Mouse (Mus musculus) megakaryocyte, embryonic 14.5 days (primary cell): ENCODE measurements around the gene Bco1. TPM values are rescaled to one million over a fixed set of nuclear protein-coding genes. Genes with fewer than 3 reads are reported as not detected.
A peak's percentile ranks its signal among the peaks of the same experiment; 100 is the strongest.

Experiments used
- H3K27me3 ChIP-seq: replicated peaks from 2 replicates; pipeline ENCODE3; 2012; ENCODE audit warnings: inconsistent platforms
- H3K36me3 ChIP-seq: replicated peaks from 2 replicates; pipeline ENCODE3; 2012; ENCODE audit warnings: low read length, inconsistent platforms, mixed read lengths
- H3K4me1 ChIP-seq: 2 replicates; pipeline ENCODE4 v1.6.1; 2012; ENCODE audit warnings: inconsistent platforms
- H3K4me3 ChIP-seq: replicated peaks from 2 replicates; pipeline ENCODE3; 2012; ENCODE audit warnings: moderate library complexity, mild to moderate bottlenecking, inconsistent platforms
- H3K9me3 ChIP-seq: 2 replicates; pipeline ENCODE4 v1.6.1; 2012; ENCODE audit warnings: inconsistent platforms
- FLI1 ChIP-seq: IDR thresholded peaks from 2 replicates; pipeline ENCODE4 v1.6.1; 2012; ENCODE audit warnings: low read length, inconsistent platforms, mixed read lengths
- GATA1 ChIP-seq: IDR thresholded peaks from 3 replicates; pipeline ENCODE4 v1.6.1; 2012; ENCODE audit warnings: mixed read lengths, low read length, inconsistent platforms, borderline replicate concordance
- polyA plus RNA-seq: library from polyadenylated mRNA; stranded (reverse); fragments of >175 nt; gene quantifications from 2 replicates; pipeline ENCODE4 v1.2.3, GENCODE M21; 2012; ENCODE audit warnings: low replicate concordance; ENCODE audit not compliant: insufficient read depth

Gene Bco1
- polyA plus RNA-seq, 1 experiment, result 0.30 TPM

DNA sequence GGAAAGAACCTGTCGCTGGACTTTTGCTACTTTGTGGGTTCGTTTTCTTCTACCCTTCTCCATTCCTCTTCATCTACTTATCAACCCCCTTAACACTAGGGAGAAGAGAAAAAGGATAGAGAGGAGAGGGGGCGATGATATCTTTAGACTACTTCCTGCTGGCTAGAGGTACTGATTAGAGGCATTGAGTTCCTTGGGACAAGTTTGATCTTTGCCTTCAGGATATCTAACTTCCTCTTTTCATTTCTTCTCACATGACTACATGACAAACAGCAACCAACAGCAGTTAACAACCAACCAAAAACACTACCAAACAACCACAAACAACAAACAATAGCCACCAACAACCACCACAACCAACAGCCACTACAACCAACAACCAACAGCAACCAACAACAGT is 38.0 kb downstream of the Bco1 start:
- Histone ChIP-seq H3K27me3 (peaks cover 13% of the 10 kb centered on the region), H3K4me1 (peaks cover 37% of the 10 kb centered on the region), H3K4me3 (no peak overlapping the region), H3K36me3 (no peaks in the 10 kb centered on the region), H3K9me3 (0 out of 2 replicates have a peak, but pooled peaks cover 5% of the 10 kb centered on the region)
- TF ChIP-seq FLI1, result no peak
- no peak for TF ChIP-seq GATA1

DNA sequence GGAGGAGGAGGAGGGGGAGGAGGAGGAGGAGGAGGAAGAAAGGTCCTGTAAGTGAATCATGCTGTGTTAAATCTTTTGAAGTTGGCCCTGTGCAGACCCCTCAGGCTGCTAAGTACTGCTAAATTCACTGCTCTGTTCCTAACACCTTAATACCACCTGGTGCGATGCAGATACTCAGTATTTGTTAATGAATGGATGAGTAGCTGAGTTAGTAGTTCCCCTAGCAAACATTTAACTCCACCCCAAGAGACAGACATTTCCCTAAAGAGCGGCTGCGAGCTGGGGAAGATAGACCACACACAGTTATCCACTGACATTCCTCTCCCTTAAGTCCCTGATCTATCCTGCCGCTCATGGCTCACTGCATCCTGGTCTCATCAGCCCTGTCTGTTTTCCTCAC is 40.7 kb downstream of the Bco1 start:
- Histone ChIP-seq H3K36me3 (no peaks in the 10 kb centered on the region), H3K27me3 (peaks cover 11% of the 10 kb centered on the region), H3K9me3 (peaks cover 21% of the 10 kb centered on the region), H3K4me1 (peaks cover 37% of the 10 kb centered on the region), H3K4me3 (peak overlapping the region; percentile 47)
- no peak for TF ChIP-seq GATA1
- TF ChIP-seq FLI1, result no peak

DNA sequence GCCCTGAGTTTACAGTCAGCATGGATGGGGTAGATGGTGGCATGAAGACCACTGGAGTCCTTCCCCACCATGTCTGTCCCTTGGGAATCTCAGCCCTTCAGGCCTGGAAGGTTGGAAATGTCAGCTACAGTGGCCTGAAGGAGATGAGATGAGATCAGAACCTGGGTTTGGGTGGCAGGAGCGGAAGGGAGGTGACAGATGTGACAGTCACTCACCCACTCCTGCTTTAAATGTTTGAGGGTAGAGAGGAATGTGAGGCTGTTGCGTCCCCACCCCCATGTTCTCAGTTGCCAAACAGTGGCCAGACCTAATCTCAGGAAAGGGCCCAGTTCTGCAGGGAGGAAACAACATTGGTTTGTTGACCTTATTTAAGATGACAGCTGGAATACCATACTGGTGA is 41.1 kb downstream of the Bco1 start:
- Histone ChIP-seq H3K27me3 (peaks cover 10% of the 10 kb centered on the region), H3K9me3 (peaks cover 25% of the 10 kb centered on the region), H3K36me3 (no peaks in the 10 kb centered on the region), H3K4me1 (peaks cover 36% of the 10 kb centered on the region), H3K4me3 (peak overlapping the region; percentile 47)
- TF ChIP-seq GATA1, result no peak

DNA sequence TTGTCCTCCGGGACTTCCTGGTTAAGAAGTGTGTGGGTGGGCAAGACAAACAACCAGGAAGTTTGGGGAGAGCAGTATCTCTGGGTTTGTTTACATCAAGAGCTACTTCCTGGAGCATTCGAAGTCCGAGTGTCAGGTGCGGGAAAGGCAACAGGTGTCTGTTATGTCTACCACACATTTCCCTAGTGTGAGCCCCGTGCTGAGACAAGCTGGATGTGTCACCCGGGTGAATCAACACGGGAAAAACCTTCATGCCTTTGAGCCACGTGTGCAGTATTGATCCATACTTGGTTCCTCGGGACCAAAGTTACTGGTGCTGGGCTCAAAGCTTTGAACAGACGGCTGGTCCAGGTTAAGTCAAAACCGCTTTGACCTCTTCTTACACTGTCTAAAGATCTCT is 41.7 kb downstream of the Bco1 start:
- no peak overlapping the region for H3K4me3 ChIP-seq
- no peak for TF ChIP-seq FLI1
- no peak for TF ChIP-seq GATA1
- no peaks in the 10 kb centered on the region for H3K36me3 ChIP-seq
- peaks cover 33% of the 10 kb centered on the region for H3K4me1 ChIP-seq
- peaks cover 12% of the 10 kb centered on the region for H3K27me3 ChIP-seq
- H3K9me3 ChIP-seq, result peaks cover 26% of the 10 kb centered on the region

DNA sequence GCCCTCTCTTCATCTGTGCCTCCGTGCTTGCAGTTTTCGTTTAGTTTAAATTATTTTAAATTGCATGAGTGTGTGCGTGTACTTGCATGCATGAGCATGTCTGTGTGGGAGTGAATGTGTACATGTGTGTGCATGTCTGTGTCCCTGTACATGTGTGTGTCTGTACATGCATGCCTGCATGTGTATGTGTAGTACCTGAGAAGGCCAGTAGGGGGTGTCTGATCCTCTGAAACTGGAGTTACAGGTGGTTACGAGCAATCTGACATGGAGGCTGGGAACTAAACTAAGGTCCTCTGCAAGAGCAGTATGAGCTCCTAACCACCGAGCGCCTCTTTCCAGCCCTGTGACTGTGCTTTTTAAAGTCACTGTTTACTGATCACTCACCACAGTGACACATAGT is 52.9 kb downstream of the Bco1 start:
- H3K27me3 ChIP-seq, result peaks cover 21% of the 10 kb centered on the region
- no peak for TF ChIP-seq FLI1
- TF ChIP-seq GATA1, result no peak
- H3K4me1 ChIP-seq, result peaks cover 17% of the 10 kb centered on the region
- H3K36me3 ChIP-seq, result no peaks in the 10 kb centered on the region
- peaks cover 10% of the 10 kb centered on the region for H3K9me3 ChIP-seq
- H3K4me3 ChIP-seq, result peak overlapping the region; percentile 57

DNA sequence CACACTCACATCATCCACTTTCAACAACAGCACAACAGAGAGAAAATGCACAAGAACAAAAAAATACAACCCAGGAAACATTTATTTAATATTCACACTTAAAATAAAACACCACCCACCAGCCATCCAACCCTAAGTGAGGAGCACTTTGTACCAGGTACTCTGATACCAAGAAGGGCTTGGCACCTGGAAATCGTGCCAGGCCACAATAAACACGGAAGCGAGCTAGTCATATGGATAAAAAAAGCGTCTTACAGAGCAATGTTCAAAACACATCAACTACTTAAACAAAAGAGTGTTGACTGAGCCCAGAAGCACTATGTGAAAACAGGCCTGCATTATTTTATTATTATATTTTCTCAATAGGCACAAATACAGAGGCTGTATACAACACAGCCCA is 60.5 kb downstream of the Bco1 start:
- TF ChIP-seq GATA1 (no peak), FLI1 (no peak)
- peaks cover 2% of the 10 kb centered on the region for H3K36me3 ChIP-seq

DNA sequence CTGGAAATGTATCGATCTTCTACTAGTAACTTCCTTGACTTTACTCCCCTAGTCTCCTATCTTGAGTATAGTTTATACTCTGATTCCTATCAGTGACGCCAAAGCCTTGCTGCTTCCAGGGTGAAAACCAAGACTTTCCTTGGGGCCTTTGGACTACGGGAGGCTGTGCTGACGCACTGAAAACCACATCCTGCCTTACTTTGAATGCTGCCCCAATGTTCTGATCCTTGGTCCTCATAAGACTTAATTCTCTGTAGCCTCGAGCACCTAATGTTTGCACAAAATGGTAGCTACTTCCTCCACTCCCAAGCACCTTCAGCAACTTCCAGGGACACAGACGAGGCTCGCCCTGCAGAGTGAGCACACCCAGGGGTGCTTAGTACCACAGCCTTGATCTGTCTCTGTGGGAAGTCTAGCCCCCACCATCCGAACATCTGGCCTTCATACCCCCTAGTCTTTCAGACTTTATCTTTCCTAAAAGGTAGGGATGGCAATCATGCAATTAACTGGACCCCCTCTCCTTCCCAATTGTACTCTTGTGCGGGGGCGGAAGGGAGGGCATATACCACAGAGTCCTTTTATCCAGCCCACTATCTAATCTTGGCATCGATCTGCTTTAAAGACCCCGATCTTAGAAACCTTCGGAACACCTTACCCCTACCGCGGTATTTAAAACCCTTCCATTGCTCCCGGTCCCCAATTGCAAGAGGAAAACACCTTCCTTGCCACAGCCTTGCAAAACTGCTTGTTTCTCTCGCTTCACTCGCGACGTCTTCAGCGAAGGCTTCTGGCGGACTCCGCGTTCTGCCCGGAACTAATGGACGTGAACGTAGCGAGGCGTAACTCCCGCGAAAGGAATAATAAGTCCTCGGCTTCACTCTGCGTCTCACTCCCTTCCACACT is 61.5 kb downstream of the Bco1 start:
- H3K27me3 ChIP-seq, result no peaks in the 10 kb centered on the region
- peaks cover 65% of the 10 kb centered on the region for H3K4me1 ChIP-seq
- peak overlapping the region; percentile 98 for H3K4me3 ChIP-seq
- TF ChIP-seq FLI1, result no peak
- H3K9me3 ChIP-seq, result no peaks in the 10 kb centered on the region
- H3K36me3 ChIP-seq, result peaks cover 7% of the 10 kb centered on the region

More for the DNA sequence above, 60.5 kb downstream of the Bco1 start:
- Histone ChIP-seq H3K4me3 (peak overlapping the region; percentile 18), H3K9me3 (no peaks in the 10 kb centered on the region), H3K4me1 (peaks cover 60% of the 10 kb centered on the region), H3K27me3 (peaks cover 2% of the 10 kb centered on the region)

DNA sequence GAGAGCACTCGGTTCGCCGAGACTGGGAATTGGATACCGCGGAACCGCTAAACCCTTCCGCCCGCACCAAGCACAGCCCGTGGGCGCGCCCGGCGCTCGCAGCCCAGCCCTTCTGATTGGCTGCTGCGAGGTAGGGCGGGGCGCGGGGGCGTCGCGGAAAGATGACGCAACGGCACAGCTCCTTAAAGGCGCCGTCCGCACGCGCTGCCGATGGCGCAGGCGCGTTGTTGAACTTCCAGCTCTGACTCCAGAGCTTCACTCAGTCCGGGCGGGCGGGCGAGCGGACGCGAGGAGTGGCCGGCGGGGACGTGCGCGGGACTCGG is 62.1 kb downstream of the Bco1 start:
- no peaks in the 10 kb centered on the region for H3K9me3 ChIP-seq
- peaks cover 7% of the 10 kb centered on the region for H3K36me3 ChIP-seq
- peaks cover 59% of the 10 kb centered on the region for H3K4me1 ChIP-seq
- TF ChIP-seq GATA1, result no peak
- no peak for TF ChIP-seq FLI1
- H3K27me3 ChIP-seq, result no peaks in the 10 kb centered on the region
- peak overlapping the region; percentile 98 for H3K4me3 ChIP-seq

DNA sequence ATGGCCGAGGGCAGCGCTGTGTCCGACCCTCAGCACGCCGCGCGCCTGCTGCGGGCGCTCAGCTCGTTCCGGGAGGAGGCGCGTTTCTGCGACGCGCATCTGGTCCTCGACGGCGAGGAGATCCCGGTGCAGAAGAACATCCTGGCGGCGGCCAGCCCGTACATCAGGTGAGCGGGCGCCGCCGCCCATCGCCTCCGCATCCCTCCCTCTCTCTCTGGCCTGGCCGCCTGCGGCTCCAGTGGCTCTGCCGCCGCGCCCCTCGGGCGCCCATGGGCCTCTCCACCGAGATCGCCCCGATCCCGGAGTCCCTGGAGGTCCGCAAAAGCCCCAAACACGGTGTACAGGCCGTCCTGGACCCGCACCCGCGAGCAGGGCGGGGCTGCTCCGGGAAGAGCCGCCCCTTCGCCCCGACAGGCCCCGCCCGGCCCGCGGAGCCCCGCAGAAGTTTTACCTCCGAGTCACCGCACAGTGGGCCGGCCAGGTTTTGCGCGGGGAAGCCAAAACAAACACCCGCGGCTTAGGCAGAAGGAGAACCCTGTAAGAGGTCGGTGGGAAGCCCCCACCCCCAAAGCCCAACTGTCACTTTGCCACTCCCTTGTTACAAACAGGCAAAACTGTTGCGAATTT is 62.6 kb downstream of the Bco1 start, which contains the start of gene Gan:
Gan (plus strand) TSS at position 1 of the 627 bp plus-strand sequence.
- TF ChIP-seq GATA1, result no peak
- no peak for TF ChIP-seq FLI1
- Histone ChIP-seq H3K9me3 (no peaks in the 10 kb centered on the region), H3K27me3 (no peaks in the 10 kb centered on the region), H3K4me3 (peak within 1 kb of the TSS; percentile 98), H3K36me3 (peaks cover 8% of the 10 kb centered on the region), H3K4me1 (peaks cover 57% of the 10 kb centered on the region)

DNA sequence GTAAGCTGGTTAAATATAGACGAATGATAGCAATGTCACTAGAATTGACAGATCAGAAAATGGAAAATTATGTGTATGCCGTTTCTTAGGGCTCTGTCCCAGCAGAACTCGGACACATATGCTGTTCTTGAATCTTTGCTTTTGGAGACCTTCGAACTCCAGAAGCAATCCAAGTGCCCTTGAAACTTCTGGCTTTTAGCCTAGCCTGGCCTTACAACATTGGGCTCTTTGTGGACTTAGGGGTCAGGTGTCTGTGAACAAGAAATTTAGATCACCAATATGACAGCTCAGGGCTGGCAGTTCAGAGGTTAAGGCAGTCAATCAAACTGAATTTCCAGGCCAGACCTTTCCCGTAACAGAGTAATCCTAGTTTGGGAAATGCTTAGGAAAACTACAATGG is 63.4 kb downstream of the Bco1 start:
- Histone ChIP-seq H3K36me3 (peaks cover 13% of the 10 kb centered on the region), H3K27me3 (no peaks in the 10 kb centered on the region), H3K4me1 (peaks cover 57% of the 10 kb centered on the region), H3K4me3 (peak overlapping the region; percentile 98), H3K9me3 (no peaks in the 10 kb centered on the region)
- no peak for TF ChIP-seq GATA1
- no peak for TF ChIP-seq FLI1
